Mouse (Mus musculus): ENCODE data around the gene Ncaph2. TPM values are rescaled to one million over a fixed set of nuclear protein-coding genes. Genes with fewer than 3 reads are reported as not detected.

The Ncaph2 gene
- total RNA-seq, 1 experiment from 2014 or later: 104 TPM

DNA sequence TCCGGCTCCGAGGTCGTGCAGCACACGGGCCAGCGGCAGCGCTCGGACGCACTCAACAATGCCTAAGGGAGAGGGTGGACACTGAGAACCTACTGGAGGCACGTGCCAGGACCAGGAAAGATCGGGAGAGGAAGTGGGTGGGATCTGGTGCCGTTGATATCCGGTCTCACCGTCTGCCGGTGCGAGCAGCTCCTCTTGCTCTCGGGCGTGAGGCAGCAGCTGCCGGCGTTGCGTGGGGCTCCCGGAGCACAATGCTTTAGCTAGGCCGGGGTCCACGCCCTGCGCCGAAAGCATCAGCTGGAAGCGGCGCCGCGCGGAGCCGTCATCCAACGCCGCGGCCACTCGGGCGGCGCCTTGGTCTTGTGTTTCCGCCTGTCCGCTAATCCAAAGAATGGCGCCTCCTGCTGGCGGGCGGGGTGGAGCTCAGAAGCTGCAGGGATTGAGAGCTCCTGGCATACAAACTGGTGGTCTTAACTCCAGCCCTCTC lies 18.3 kb downstream of the Ncaph2 start, which contains the start of gene Sco2:
Gene Sco2 (minus strand): TSS at position 85 of the 487 bp plus-strand sequence.
- ATAC-seq (replicated peaks in 1 of 2; ENCODE audit: insufficient read depth in 1 of 2, low FRiP score in 2 of 2, low TSS enrichment in 1 of 2, low read depth in 1 of 2, poor library complexity in 2 of 2, severe bottlenecking in 2 of 2): peak; percentile 20 to 47

GRCm38 (mm10) chr15:89374340-89374739 lies 18.8 kb downstream of the Ncaph2 start:
- ATAC-seq (replicated peaks in 1 of 2; ENCODE audit: insufficient read depth in 1 of 2, low FRiP score in 2 of 2, low TSS enrichment in 1 of 2, low read depth in 1 of 2, poor library complexity in 2 of 2, severe bottlenecking in 2 of 2): no peak

- ATAC-seq (replicated peaks in 1 of 2; ENCODE audit: insufficient read depth in 1 of 2, low FRiP score in 2 of 2, low TSS enrichment in 1 of 2, low read depth in 1 of 2, poor library complexity in 2 of 2, severe bottlenecking in 2 of 2): no peak
Measured at GRCm38 (mm10) chr15:89374801-89375534, 19.4 kb downstream of the Ncaph2 start.

- ATAC-seq (replicated peaks in 1 of 2; ENCODE audit: insufficient read depth in 1 of 2, low FRiP score in 2 of 2, low TSS enrichment in 1 of 2, low read depth in 1 of 2, poor library complexity in 2 of 2, severe bottlenecking in 2 of 2): no peak
Measured at GRCm38 (mm10) chr15:89376040-89376439, 20.5 kb downstream of the Ncaph2 start.

GRCm38 (mm10) chr15:89376957-89377356 lies 21.4 kb downstream of the Ncaph2 start, which contains the start of gene Tymp:
Gene Tymp (minus strand): TSS chr15:89377039.
- no peak for ATAC-seq (replicated peaks in 1 of 2; ENCODE audit: insufficient read depth in 1 of 2, low FRiP score in 2 of 2, low TSS enrichment in 1 of 2, low read depth in 1 of 2, poor library complexity in 2 of 2, severe bottlenecking in 2 of 2)

DNA sequence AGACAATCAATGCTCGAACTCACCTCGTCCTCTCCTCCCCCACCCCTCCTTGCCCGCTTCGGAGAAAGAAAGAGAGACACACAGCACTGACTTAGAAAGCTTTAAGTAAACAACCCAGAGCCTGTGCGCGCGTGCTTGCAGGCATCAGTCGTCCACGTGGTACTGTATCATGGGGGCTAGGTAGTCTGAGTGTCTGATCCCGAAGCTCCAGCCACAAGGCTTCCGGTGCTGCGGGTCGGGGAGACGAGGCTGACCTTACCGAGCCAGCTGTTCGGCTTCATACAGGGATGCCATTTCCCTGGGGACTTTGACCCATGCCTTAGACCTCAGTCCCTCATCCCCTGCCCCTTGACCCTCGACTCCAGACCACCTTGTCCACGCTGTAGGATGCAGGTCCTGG lies 21.8 kb downstream of the Ncaph2 start:
- no peak for ATAC-seq (replicated peaks in 1 of 2; ENCODE audit: insufficient read depth in 1 of 2, low FRiP score in 2 of 2, low TSS enrichment in 1 of 2, low read depth in 1 of 2, poor library complexity in 2 of 2, severe bottlenecking in 2 of 2)

- ATAC-seq (replicated peaks in 1 of 2; ENCODE audit: insufficient read depth in 1 of 2, low FRiP score in 2 of 2, low TSS enrichment in 1 of 2, low read depth in 1 of 2, poor library complexity in 2 of 2, severe bottlenecking in 2 of 2): peak; percentile 0 to 5; a peak in 1 of 4 replicates
Measured at GRCm38 (mm10) chr15:89377938-89378828, 22.7 kb downstream of the Ncaph2 start.

DNA sequence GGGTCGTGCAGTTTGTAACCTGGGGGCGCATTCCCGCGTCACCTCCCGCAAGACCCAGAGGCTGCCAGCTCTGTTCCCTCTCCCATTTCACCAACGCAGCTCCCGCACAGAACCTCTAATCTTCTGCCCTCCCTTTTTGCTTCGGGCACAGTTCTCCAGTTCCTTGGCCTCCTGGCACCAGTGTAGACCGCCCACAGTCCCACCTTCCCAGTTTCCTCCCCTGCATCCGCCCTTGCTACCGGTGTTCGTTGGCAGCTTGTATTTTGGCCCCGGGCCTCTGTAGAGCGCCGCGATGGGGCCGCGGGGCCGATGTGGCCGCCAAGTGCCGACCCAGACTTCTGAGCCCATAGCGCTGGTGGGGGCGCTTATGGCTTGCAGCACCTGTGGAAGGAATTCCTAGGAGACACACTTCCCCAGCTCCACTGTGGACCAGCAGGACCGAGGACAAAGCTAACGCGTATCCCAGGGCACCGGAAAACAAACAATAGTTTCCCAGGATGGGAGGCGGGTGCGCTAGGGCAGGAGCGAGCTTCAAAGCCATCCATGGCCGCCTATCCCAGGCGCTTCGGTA lies 23.4 kb downstream of the Ncaph2 start, which contains the start of gene Odf3b:
Gene Odf3b (minus strand): TSS at position 452 of the 571 bp plus-strand sequence.
- ATAC-seq (replicated peaks in 1 of 2; ENCODE audit: insufficient read depth in 1 of 2, low FRiP score in 2 of 2, low TSS enrichment in 1 of 2, low read depth in 1 of 2, poor library complexity in 2 of 2, severe bottlenecking in 2 of 2): peak; percentile 61 to 74

- peak in 1 of 2 experiments; percentile 41; a peak in 2 of 4 replicates for ATAC-seq (replicated peaks in 1 of 2; ENCODE audit: insufficient read depth in 1 of 2, low FRiP score in 2 of 2, low TSS enrichment in 1 of 2, low read depth in 1 of 2, poor library complexity in 2 of 2, severe bottlenecking in 2 of 2)
Measured at GRCm38 (mm10) chr15:89379429-89379828, 23.9 kb downstream of the Ncaph2 start.

DNA sequence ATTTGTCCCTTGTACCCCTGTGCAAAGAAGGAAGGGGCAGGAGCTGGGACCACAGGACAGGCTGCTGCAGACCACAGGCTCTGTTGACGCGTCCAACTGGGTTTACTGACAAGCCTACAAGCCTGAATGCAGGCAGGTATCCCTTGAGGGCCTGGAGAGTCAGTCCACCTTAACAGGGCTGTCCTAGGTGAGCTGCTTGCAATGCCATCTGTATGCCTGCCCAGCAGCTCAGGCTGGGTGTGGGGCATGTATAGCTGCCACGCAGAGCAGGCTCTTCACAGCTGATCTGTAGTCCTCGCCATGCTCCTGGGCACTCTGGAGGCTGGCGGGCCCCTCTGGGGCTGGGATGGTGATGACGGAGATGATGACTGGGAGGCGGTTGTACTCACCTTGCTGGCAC lies 29.1 kb downstream of the Ncaph2 start, which contains the start of gene Klhdc7b:
Gene Klhdc7b (plus strand): TSS at position 301 of the 400 bp plus-strand sequence.
- no peak for ATAC-seq (replicated peaks in 1 of 2; ENCODE audit: insufficient read depth in 1 of 2, low FRiP score in 2 of 2, low TSS enrichment in 1 of 2, low read depth in 1 of 2, poor library complexity in 2 of 2, severe bottlenecking in 2 of 2)

GRCm38 (mm10) chr15:89387127-89387526 lies 31.6 kb downstream of the Ncaph2 start:
- peak; percentile 57 to 74 for ATAC-seq (replicated peaks in 1 of 2; ENCODE audit: insufficient read depth in 1 of 2, low FRiP score in 2 of 2, low TSS enrichment in 1 of 2, low read depth in 1 of 2, poor library complexity in 2 of 2, severe bottlenecking in 2 of 2)

DNA sequence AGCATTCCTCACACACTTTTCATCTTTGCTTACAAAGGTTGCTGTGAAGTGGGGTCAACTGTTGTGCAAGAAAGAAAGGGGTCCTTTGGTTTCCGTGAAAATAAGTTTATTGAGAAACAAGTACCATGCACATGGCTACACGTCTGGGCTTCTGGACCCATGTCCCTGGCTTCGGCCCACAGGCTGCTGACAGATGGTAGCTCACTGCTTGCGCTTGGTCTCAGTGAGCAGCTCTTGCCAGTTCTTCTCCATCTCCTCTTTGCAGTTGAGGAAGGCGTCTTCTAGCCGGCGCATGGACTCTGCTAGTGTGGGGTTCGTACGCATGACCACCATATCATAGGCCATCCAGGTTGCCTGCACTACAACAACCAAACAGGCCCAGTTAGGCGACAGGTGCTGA lies 34.6 kb downstream of the Ncaph2 start:
- no peak for ATAC-seq (replicated peaks in 1 of 2; ENCODE audit: insufficient read depth in 1 of 2, low FRiP score in 2 of 2, low TSS enrichment in 1 of 2, low read depth in 1 of 2, poor library complexity in 2 of 2, severe bottlenecking in 2 of 2)

GRCm38 (mm10) chr15:89396883-89397282 lies 41.4 kb downstream of the Ncaph2 start:
- no peak for ATAC-seq (replicated peaks in 1 of 2; ENCODE audit: insufficient read depth in 1 of 2, low FRiP score in 2 of 2, low TSS enrichment in 1 of 2, low read depth in 1 of 2, poor library complexity in 2 of 2, severe bottlenecking in 2 of 2)

- no peak for ATAC-seq (replicated peaks in 1 of 2; ENCODE audit: insufficient read depth in 1 of 2, low FRiP score in 2 of 2, low TSS enrichment in 1 of 2, low read depth in 1 of 2, poor library complexity in 2 of 2, severe bottlenecking in 2 of 2)
Measured at GRCm38 (mm10) chr15:89398146-89398545, 42.6 kb downstream of the Ncaph2 start.

GRCm38 (mm10) chr15:89399716-89400115 lies 44.2 kb downstream of the Ncaph2 start:
- no peak for ATAC-seq (replicated peaks in 1 of 2; ENCODE audit: insufficient read depth in 1 of 2, low FRiP score in 2 of 2, low TSS enrichment in 1 of 2, low read depth in 1 of 2, poor library complexity in 2 of 2, severe bottlenecking in 2 of 2)

DNA sequence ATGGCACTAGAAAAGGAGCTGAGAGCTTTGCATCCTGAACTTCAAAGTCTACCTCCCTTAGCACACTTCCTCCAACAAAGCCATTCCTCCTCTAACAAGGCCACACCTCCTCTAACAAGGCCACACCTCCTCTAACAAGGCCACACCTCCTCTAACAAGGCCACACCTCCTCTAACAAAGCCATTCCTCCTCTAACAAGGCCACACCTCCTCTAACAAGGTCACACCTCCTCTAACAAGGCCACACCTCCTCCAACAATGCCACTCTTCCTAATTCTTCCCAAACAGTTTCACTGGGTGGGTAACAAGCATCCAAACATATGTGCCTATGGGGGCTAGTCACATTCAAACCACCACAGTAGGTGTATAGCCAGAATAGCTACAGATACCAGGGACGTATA lies 47.0 kb downstream of the Ncaph2 start:
- ATAC-seq (replicated peaks in 1 of 2; ENCODE audit: insufficient read depth in 1 of 2, low FRiP score in 2 of 2, low TSS enrichment in 1 of 2, low read depth in 1 of 2, poor library complexity in 2 of 2, severe bottlenecking in 2 of 2): no peak

GRCm38 (mm10) chr15:89404831-89405623 lies 49.5 kb downstream of the Ncaph2 start:
- no peak for ATAC-seq (replicated peaks in 1 of 2; ENCODE audit: insufficient read depth in 1 of 2, low FRiP score in 2 of 2, low TSS enrichment in 1 of 2, low read depth in 1 of 2, poor library complexity in 2 of 2, severe bottlenecking in 2 of 2)

All from hematopoietic stem cell, adult 5-6 weeks (primary cell).